33 mouse cellular contexts compared by ENCODE assay signal in the genomic region with DNA sequence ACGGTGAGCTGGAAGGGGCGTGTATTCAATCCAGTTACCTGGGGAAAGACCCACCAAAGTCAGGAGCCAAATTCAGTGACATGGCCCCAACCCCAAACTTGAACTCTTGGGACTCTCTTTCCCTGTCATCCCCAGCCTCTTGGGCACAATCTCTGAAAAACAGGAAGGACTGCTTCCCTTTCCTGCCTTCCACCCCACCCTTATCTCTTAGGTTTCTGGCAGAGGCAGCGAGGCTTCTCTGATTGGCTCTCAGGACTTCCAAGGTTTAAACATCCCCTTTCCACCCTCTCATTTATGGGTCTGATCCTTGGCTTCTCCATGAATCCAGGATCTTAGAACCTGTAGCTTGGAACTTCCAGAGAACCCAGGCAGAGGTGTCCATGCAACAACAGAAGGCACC. TPM values are rescaled to one million over a fixed set of nuclear protein-coding genes. Genes with fewer than 3 reads are reported as not detected.
"Had no signal": no experiment of that assay in that cellular context is flagged by ENCODE, and none has a peak within 500 bp of the region (broad histone marks: within the 10 kb centered on the region; RNA-seq: fewer than 3 reads in every experiment).

No protein-coding gene starts in this region.

- H3K4me3 ChIP-seq: gastrocnemius, adult 2 months; heart, embryonic 10.5 days; heart, embryonic 12.5 days; hindbrain, embryonic 10.5 days; hindbrain, embryonic 12.5 days; intestine, embryonic 15.5 days; left cerebral cortex, adult 2 months; limb, embryonic 10.5 days; limb, embryonic 12.5 days; liver, embryonic 13.5 days had no signal

- H3K9me3 ChIP-seq: heart, embryonic 10.5 days; heart, embryonic 12.5 days; intestine, embryonic 15.5 days; limb, embryonic 10.5 days; liver, embryonic 13.5 days had no signal

- H3K9ac ChIP-seq: heart, embryonic 12.5 days; hindbrain, embryonic 12.5 days; hindbrain, embryonic 14.5 days; intestine, embryonic 15.5 days; limb, embryonic 12.5 days; liver, embryonic 13.5 days had no signal

- ATAC-seq: hindbrain, embryonic 16.5 days; inflammation-experienced regulatory T-cells, adult 6 months; intestine, embryonic 15.5 days; intestine, postnatal 0 days had no signal

- DNase-seq: gastrocnemius, adult 2 months; gastrocnemius, postnatal 10 days; gastrocnemius, postnatal 25 days; heart, adult 18-20 months; heart, postnatal 10 days; heart, postnatal 4 days; kidney, adult 18-20 months; kidney, adult 8-10 months; kidney, postnatal 10 days; kidney, postnatal 25 days; liver, embryonic 13.5 days had no signal

- H3K27me3 ChIP-seq: heart, embryonic 12.5 days; hindbrain, embryonic 12.5 days; intestine, embryonic 15.5 days; limb, embryonic 12.5 days; liver, embryonic 13.5 days had no signal

- H3K27ac ChIP-seq: gastrocnemius, adult 2 months; heart, embryonic 10.5 days; hindbrain, embryonic 10.5 days; hindbrain, embryonic 12.5 days; hindbrain, embryonic 14.5 days; intestine, embryonic 15.5 days; left cerebral cortex, adult 2 months; limb, embryonic 10.5 days; limb, embryonic 12.5 days; liver, embryonic 13.5 days had no signal

- H3K36me3 ChIP-seq: liver, embryonic 13.5 days had no signal

- H3K4me1 ChIP-seq: hindbrain, embryonic 12.5 days; intestine, embryonic 15.5 days; limb, embryonic 10.5 days; limb, embryonic 12.5 days had no signal

RNA-seq across cellular contexts. Expression of a gene that starts 27.6 kb away (rescaled TPM):
- total RNA-seq: gastrocnemius, adult 2 months; gastrocnemius, postnatal 10 days; gastrocnemius, postnatal 25 days; gastrocnemius, postnatal 4 days; granulocyte monocyte progenitor cell, adult 5-6 weeks; heart, adult 18-20 months; heart, adult 8-10 months; heart, postnatal 25 days; heart, postnatal 4 days; layer of hippocampus, adult 18-20 months had no signal
- polyA plus RNA-seq: heart, embryonic 10.5 days; heart, embryonic 12.5 days; heart, embryonic 14.5 days; heart, embryonic 16.5 days; hindbrain, embryonic 10.5 days; inflammation-experienced regulatory T-cells, adult 6 months; intestine, embryonic 15.5 days; intestine, postnatal 0 days; kidney, embryonic 14.5 days; kidney, embryonic 16.5 days; limb, embryonic 10.5 days; limb, embryonic 12.5 days; liver, embryonic 11.5 days had no signal
